Mouse (Mus musculus): ENCODE measurements at regions not wholly inside any gene's neighbourhood (a gene's known extent, or its start where the extent isn't known, plus 50 kb on each side); places are given as distances from the start of the nearest gene placed in this dataset.

GRCm38 (mm10) chr5:35221451-35222305 lies 56.4 kb upstream of the Adra2c start:
- DNase-seq, result no peak

- no peak for DNase-seq
Observed at GRCm38 (mm10) chr5:35216271-35216670, 61.8 kb upstream of the Adra2c start.

- DNase-seq, result no peak
Observed at GRCm38 (mm10) chr5:35215480-35216195, 62.5 kb upstream of the Adra2c start.

DNA sequence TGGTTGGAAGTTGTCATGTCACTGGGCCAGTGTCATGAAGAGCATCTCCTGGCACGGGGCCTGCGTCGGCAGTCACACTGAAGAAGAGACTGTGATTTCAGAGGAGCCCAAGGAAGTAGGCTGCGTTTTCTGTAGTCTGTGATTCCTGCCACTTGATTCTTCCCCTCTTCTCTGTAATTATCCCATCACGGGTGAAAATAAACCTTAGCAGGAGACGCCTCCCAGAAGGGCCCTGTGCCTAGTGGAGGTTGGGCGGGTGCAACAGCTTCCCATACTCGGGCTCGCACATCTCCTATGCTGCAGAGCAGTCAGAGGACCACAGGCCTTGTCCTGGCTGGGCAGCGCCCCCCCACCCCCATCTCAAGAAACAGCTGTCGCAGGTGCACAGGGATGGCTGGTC lies 63.1 kb upstream of the Adra2c start:
- no peak for DNase-seq

DNA sequence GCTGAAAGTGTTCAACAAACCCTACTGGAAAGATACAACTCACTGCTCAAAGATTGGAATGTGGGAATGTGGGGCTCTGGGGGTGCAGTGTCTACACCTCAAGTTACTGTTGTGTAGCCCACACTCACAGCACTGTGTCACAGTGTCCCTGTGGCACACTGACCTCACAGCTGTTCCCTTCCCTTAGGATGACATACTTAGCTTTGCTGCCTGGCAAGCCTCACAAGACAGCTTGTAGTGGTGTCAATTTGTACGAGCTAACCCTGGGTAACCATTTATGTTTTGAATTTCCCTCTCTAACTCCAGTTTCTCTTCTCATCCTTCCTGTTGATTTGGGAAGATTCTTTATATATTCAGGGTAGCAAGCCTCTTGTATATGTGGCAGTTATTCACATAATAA lies 68.8 kb upstream of the Adra2c start:
- no peak for DNase-seq

GRCm38 (mm10) chr5:35204049-35204448 lies 74.1 kb upstream of the Adra2c start:
- DNase-seq, result no peak

GRCm38 (mm10) chr5:35198468-35198867 lies 79.7 kb upstream of the Adra2c start:
- DNase-seq, result no peak

GRCm38 (mm10) chr5:35189113-35189797 lies 83.7 kb upstream of the Lrpap1 start:
- DNase-seq, result no peak

- DNase-seq, result no peak
Observed at GRCm38 (mm10) chr5:35185826-35186225, 80.3 kb upstream of the Lrpap1 start.

- DNase-seq, result no peak
Observed at GRCm38 (mm10) chr5:35185289-35185688, 79.7 kb upstream of the Lrpap1 start.

DNA sequence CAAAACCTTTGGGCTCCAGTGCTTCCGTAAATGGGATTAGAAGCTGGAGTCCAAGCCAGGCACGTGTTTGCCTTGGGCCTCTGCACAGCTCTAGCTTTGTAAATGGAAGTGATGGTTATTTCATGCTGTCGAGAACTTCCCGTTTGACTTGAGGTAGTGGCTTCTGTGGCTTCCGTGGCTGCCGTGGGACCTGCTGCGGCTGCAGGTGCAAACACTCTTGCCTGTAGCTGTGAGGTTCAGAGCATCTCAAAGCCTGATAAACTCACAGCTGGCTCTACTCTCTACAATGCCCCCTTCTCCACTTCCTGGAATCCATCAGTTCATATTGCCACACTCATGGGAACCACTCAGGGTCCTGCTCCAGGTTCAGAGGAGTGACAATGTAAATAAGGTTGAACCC lies 77.9 kb upstream of the Lrpap1 start:
- DNase-seq, result peak; percentile 14 to 55

DNA sequence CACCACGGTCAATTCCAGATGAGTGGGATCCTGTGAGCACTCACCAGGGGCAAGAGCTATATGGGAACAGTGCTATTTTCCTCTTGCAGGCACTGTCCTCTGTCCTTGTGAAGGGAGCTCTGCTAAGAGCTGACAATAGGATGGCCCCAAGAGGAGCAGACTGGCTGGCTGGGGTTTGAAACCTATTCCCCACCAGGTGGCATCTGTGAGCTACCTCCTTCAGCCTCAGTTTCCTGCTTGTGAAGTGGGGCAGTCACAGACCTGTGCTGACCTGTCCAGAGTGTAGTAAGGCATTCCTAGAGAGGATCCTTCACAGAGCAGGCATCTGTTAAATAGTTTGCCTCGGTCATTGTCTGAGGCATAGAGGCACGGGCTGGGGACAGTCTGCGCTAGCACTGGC lies 71.8 kb upstream of the Lrpap1 start:
- no peak for DNase-seq

- no peak for DNase-seq
Observed at GRCm38 (mm10) chr5:35176112-35176848, 70.7 kb upstream of the Lrpap1 start.

DNA sequence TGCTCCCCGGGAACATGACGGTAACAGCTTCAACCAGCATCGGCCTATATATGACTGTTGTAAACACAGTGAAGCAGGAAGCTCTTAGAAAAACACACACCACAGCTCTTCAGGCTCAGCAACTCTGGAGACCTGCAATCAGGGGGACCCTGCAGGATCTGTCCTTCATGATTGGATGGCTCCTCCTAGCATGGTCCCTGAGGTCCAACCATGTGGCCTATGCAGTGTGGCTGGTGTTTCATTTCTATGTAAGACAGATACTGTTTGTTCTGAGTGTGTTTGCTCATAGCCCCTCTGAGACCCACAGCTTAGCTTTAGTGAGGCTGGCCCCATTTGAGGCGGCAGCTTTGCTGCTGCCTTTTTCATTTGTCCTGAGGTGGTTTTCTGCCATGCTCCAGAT lies 68.8 kb upstream of the Lrpap1 start:
- no peak for DNase-seq

- no peak for DNase-seq
Observed at GRCm38 (mm10) chr5:35171336-35171735, 65.8 kb upstream of the Lrpap1 start.

DNA sequence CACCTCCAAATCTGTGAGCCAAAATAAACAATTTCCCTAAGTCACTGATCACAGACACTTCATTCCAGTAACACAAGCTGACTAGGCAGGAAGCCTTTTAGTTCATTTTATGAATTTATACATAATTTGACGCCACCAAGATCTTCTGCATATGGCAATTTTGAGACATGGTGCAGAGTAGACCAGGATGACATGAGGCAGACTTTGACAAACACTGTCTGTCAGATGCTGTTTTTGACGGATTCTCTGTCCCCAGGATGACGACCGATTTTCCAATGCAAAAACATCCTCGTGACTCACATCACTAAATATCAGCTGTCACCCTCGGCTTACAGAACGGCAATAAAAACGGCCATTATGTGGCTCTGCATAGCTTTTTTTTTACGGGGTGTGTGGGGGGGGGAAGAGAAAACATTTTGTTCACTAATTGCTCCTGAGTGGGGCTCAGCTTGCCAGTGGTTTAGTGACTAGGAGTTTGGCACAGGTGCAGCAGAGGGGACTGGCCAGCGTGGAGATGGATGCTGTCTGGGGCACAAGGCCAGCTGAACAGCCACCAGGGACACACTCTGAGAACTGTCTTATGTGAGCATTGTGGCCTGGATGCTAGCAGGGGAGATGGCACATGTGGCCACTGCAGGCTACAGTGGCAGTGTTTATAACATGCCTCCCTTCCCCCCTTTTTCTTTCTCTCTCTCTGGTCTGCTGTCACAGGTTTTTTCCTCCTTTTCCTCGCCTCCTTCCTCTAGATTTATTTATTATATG lies 65.0 kb upstream of the Lrpap1 start:
- DNase-seq, result no peak

- no peak for DNase-seq
Observed at GRCm38 (mm10) chr5:35169614-35170293, 64.2 kb upstream of the Lrpap1 start.

DNA sequence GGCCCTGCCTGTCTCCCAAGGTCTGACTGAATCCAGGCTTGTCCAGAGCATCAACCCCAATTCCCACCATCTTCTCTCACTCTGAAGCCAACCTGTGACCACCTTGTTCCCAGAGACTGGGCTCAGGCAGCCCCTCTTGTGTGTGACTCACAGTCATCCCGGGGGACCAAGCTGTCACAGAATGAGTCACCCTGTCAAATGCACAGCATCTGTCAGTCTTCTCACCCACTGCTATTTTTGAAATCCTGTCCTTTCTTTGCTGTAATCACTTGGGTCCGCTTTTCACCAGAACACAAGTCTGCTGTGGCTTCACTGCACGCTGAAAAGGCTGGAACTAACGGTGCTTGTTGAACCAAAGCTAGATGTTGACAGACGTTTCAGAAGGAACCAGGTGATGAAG lies 63.3 kb upstream of the Lrpap1 start:
- no peak for DNase-seq

GRCm38 (mm10) chr5:35168369-35168768 lies 62.8 kb upstream of the Lrpap1 start:
- no peak for DNase-seq

- peak; percentile 7 to 39 for DNase-seq
Observed at GRCm38 (mm10) chr5:35165993-35166392, 60.4 kb upstream of the Lrpap1 start.

GRCm38 (mm10) chr5:35165459-35165858 lies 59.9 kb upstream of the Lrpap1 start:
- DNase-seq, result no peak

DNA sequence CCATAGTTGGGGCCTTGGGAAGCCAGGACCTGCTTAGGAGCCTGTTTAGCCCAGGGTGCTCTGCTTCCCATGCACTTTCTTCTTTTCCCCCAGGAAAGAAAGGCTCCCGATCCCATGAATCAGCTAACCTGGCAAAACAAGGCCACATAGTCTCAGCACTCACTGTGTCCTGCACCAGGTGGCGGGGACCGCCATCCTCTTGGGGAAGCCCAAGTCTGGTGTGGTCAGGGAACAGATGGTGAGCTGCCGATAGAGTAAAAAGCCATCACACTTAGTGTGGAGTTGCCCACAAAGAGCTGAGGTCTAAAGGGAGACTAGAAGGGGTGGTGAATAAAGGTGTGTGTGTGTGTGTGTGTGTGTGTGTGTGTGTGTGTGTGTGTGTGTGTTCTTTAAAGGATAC lies 57.0 kb upstream of the Lrpap1 start:
- DNase-seq, result no peak

Data from thymus, adult 18-20 months (tissue).